Mouse (Mus musculus): ENCODE measurements at regions not wholly inside any gene's neighbourhood (a gene's known extent, or its start where the extent isn't known, plus 50 kb on each side); places are given as distances from the start of the nearest gene placed in this dataset.

- H3K4me3 ChIP-seq (ENCODE audit: insufficient read depth, low read depth, low read length), result no peak overlapping the region
- H3K27me3 ChIP-seq (replicated peaks; ENCODE audit: control insufficient read depth, insufficient read depth, low read length), result no peaks in the 10 kb centered on the region
- no peaks in the 10 kb centered on the region for H3K36me3 ChIP-seq (ENCODE audit: control insufficient read depth, insufficient read depth, low read length)
- DNase-seq, result no peak
- H3K4me1 ChIP-seq (ENCODE audit: control insufficient read depth, insufficient read depth, low read length), result no peaks in the 10 kb centered on the region
- H3K27ac ChIP-seq (ENCODE audit: insufficient read depth, low read depth, low read length), result no peak overlapping the region
- WGBS, result 93% methylated on average over 8 of the region's 8 CpGs
- no peak for TF ChIP-seq POLR2A (IDR thresholded peaks at IDR 0.05; ENCODE audit: low read depth, low read length)
Measured at GRCm38 (mm10) chr1:90458176-90458575, 144.6 kb upstream of the Cops8 start.

GRCm38 (mm10) chr1:90461699-90462098 is 141.1 kb upstream of the Cops8 start:
- Histone ChIP-seq H3K4me3 (ENCODE audit: insufficient read depth, low read depth, low read length) (no peak overlapping the region), H3K36me3 (ENCODE audit: control insufficient read depth, insufficient read depth, low read length) (no peaks in the 10 kb centered on the region), H3K4me1 (ENCODE audit: control insufficient read depth, insufficient read depth, low read length) (no peaks in the 10 kb centered on the region), H3K27me3 (replicated peaks; ENCODE audit: control insufficient read depth, insufficient read depth, low read length) (no peaks in the 10 kb centered on the region), H3K27ac (ENCODE audit: insufficient read depth, low read depth, low read length) (no peak overlapping the region)
- no peak for TF ChIP-seq CTCF (conservative IDR thresholded peaks at IDR 0.05; ENCODE audit: insufficient read depth, insufficient read length, low read depth, low read length)
- TF ChIP-seq POLR2A (IDR thresholded peaks at IDR 0.05; ENCODE audit: low read depth, low read length), result no peak
- 75% methylated on average over 1 of the region's 1 CpGs for WGBS
- DNase-seq, result no peak

GRCm38 (mm10) chr1:90463302-90463701 is 139.5 kb upstream of the Cops8 start:
- TF ChIP-seq POLR2A (IDR thresholded peaks at IDR 0.05; ENCODE audit: low read depth, low read length), result no peak
- TF ChIP-seq CTCF (conservative IDR thresholded peaks at IDR 0.05; ENCODE audit: insufficient read depth, insufficient read length, low read depth, low read length), result no peak
- Histone ChIP-seq H3K4me1 (ENCODE audit: control insufficient read depth, insufficient read depth, low read length) (no peaks in the 10 kb centered on the region), H3K27ac (ENCODE audit: insufficient read depth, low read depth, low read length) (no peak overlapping the region), H3K36me3 (ENCODE audit: control insufficient read depth, insufficient read depth, low read length) (no peaks in the 10 kb centered on the region), H3K27me3 (replicated peaks; ENCODE audit: control insufficient read depth, insufficient read depth, low read length) (no peaks in the 10 kb centered on the region), H3K4me3 (ENCODE audit: insufficient read depth, low read depth, low read length) (no peak overlapping the region)
- WGBS, result 52% methylated on average over 6 of the region's 6 CpGs
- DNase-seq, result no peak

GRCm38 (mm10) chr1:90467646-90468045 is 135.1 kb upstream of the Cops8 start:
- 84% methylated on average over 9 of the region's 9 CpGs for WGBS
- no peak for TF ChIP-seq POLR2A (IDR thresholded peaks at IDR 0.05; ENCODE audit: low read depth, low read length)
- no peak for TF ChIP-seq CTCF (conservative IDR thresholded peaks at IDR 0.05; ENCODE audit: insufficient read depth, insufficient read length, low read depth, low read length)
- Histone ChIP-seq H3K27me3 (replicated peaks; ENCODE audit: control insufficient read depth, insufficient read depth, low read length) (no peaks in the 10 kb centered on the region), H3K27ac (ENCODE audit: insufficient read depth, low read depth, low read length) (no peak overlapping the region), H3K4me3 (ENCODE audit: insufficient read depth, low read depth, low read length) (no peak overlapping the region), H3K4me1 (ENCODE audit: control insufficient read depth, insufficient read depth, low read length) (no peaks in the 10 kb centered on the region), H3K36me3 (ENCODE audit: control insufficient read depth, insufficient read depth, low read length) (no peaks in the 10 kb centered on the region)
- peak; percentile 49 for DNase-seq

GRCm38 (mm10) chr1:90470996-90471395 is 131.8 kb upstream of the Cops8 start:
- Histone ChIP-seq H3K36me3 (ENCODE audit: control insufficient read depth, insufficient read depth, low read length) (no peaks in the 10 kb centered on the region), H3K27me3 (replicated peaks; ENCODE audit: control insufficient read depth, insufficient read depth, low read length) (no peaks in the 10 kb centered on the region), H3K4me1 (ENCODE audit: control insufficient read depth, insufficient read depth, low read length) (no peaks in the 10 kb centered on the region), H3K4me3 (ENCODE audit: insufficient read depth, low read depth, low read length) (no peak overlapping the region), H3K27ac (ENCODE audit: insufficient read depth, low read depth, low read length) (no peak overlapping the region)
- peak; percentile 42 for DNase-seq
- TF ChIP-seq CTCF (conservative IDR thresholded peaks at IDR 0.05; ENCODE audit: insufficient read depth, insufficient read length, low read depth, low read length) (no peak), POLR2A (IDR thresholded peaks at IDR 0.05; ENCODE audit: low read depth, low read length) (no peak)
- 50% methylated on average over 10 of the region's 10 CpGs for WGBS

- no peak overlapping the region for H3K4me3 ChIP-seq (ENCODE audit: insufficient read depth, low read depth, low read length)
- no peak for TF ChIP-seq POLR2A (IDR thresholded peaks at IDR 0.05; ENCODE audit: low read depth, low read length)
- TF ChIP-seq CTCF (conservative IDR thresholded peaks at IDR 0.05; ENCODE audit: insufficient read depth, insufficient read length, low read depth, low read length), result 0 out of 2 replicates have a peak, but pooled peaks have one; percentile 0
- no peak for DNase-seq
- no peak overlapping the region for H3K27ac ChIP-seq (ENCODE audit: insufficient read depth, low read depth, low read length)
- peaks cover 6% of the 10 kb centered on the region; the same call in 1 of the 2 replicates for H3K4me1 ChIP-seq (ENCODE audit: control insufficient read depth, insufficient read depth, low read length)
- no peaks in the 10 kb centered on the region for H3K36me3 ChIP-seq (ENCODE audit: control insufficient read depth, insufficient read depth, low read length)
- 92% methylated on average over 13 of the region's 13 CpGs for WGBS
- H3K27me3 ChIP-seq (replicated peaks; ENCODE audit: control insufficient read depth, insufficient read depth, low read length), result no peaks in the 10 kb centered on the region
Measured at GRCm38 (mm10) chr1:90471806-90472205, 131.0 kb upstream of the Cops8 start.

GRCm38 (mm10) chr1:90475060-90475813 is 127.5 kb upstream of the Cops8 start:
- peaks cover 6% of the 10 kb centered on the region; the same call in 1 of the 2 replicates for H3K4me1 ChIP-seq (ENCODE audit: control insufficient read depth, insufficient read depth, low read length)
- no peak overlapping the region for H3K27ac ChIP-seq (ENCODE audit: insufficient read depth, low read depth, low read length)

More at GRCm38 (mm10) chr1:90475060-90475813, 127.5 kb upstream of the Cops8 start:
- Histone ChIP-seq H3K27me3 (replicated peaks; ENCODE audit: control insufficient read depth, insufficient read depth, low read length) (no peaks in the 10 kb centered on the region), H3K4me3 (ENCODE audit: insufficient read depth, low read depth, low read length) (no peak overlapping the region), H3K36me3 (ENCODE audit: control insufficient read depth, insufficient read depth, low read length) (no peaks in the 10 kb centered on the region)
- 85% methylated on average over 10 of the region's 10 CpGs for WGBS
- TF ChIP-seq CTCF (conservative IDR thresholded peaks at IDR 0.05; ENCODE audit: insufficient read depth, insufficient read length, low read depth, low read length) (no peak), POLR2A (IDR thresholded peaks at IDR 0.05; ENCODE audit: low read depth, low read length) (no peak)
- no peak for DNase-seq

Measured in kidney, adult 2 months (tissue).